Mouse (Mus musculus): Measurements from ENCODE around the gene Strap. TPM values are rescaled to one million over a fixed set of nuclear protein-coding genes. Genes with fewer than 3 reads are reported as not detected.

Gene Strap
- polyA plus RNA-seq, 1 experiment from 2014 or later = 283 TPM

DNA sequence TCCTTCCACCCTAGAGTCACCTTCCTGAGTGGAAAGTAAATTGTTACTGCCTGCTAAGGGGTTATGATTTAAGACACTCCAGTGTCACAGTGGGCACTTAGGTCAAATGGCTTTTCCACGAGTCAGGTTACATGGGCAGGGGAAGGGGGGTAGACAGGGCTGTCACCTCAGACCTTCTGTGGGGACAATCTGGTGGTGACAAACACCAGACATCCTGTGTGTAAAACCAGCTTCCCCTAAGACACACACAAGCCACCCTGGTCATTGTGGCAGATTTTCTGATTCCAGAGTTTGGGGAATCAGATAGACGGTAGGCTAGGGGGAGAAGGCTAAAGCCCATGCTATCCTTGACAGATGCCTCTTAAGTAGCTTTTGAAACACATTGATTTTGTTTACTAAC lies 60.6 kb downstream of the Strap start:
- Histone ChIP-seq H3K4me3 (ENCODE audit: low read depth, low read length) (no peak overlapping the region), H3K36me3 (replicated peaks; ENCODE audit: control insufficient read depth, insufficient read depth, low read depth, low read length) (no peaks in the 10 kb centered on the region; the same call in 1 of the 2 replicates), H3K27ac (replicated peaks; ENCODE audit: low read depth, low read length) (no peak overlapping the region), H3K9me3 (replicated peaks; ENCODE audit: control insufficient read depth, low read length) (no peaks in the 10 kb centered on the region), H3K9ac (replicated peaks; ENCODE audit: low read length) (no peak overlapping the region), H3K4me2 (ENCODE audit: low read depth, low read length) (no peak overlapping the region), H3K4me1 (ENCODE audit: control insufficient read depth, insufficient read depth, low read length) (no peaks in the 10 kb centered on the region), H3K27me3 (ENCODE audit: control insufficient read depth, insufficient read depth, low read length) (no peaks in the 10 kb centered on the region)
- 48% methylated on average over 2 of the region's 2 CpGs for WGBS
- DNase-seq (ENCODE audit: low spot score) (no peak), ATAC-seq (replicated peaks; ENCODE audit: insufficient number of reproducible peaks, low FRiP score, low TSS enrichment, low read depth) (no peak)

DNA sequence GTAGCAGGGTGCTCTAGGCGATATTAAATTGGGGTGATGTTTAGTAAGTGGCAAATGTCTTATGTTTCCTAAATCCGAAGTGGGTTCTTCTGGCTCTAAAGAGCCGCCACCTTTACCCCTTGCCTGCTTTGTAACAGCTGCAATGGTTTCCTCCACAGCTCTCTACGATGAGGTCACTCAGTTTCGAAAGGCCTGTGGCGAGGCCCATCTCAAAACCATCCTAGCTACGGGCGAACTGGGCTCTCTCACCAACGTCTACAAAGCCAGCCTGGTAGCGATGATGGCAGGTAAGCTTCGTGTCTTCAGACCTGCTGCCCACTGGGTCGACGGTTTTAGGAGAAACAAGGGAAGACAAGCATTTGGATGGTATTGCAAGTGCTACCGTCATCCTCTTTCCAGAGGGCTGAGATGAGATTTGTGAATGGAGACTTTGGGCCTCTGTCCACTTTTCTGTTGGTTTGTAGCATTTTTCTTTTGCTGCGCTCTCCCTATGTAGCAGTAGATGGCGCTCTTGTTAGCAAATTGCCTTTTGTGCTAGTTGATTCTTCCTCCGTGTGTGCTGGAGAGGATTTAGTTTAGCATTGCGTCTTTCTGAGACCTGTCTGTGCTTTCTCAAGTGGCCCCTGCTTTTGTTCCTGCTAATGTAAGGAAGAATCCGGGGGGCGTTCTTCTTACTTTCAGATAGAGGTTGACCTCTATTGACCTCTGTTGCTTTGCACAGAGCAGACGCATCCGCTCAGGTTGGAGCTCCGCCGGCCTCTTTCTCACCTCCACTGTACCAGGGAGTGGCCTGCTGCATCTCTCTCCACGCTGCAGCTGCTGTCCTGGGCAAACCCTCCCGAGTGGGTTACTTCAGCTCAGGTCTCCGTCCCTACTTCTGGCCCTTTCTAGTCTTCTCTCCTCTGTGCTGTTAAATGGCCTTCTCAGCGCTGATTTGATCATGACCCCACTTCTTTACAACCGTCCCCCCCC lies 62.0 kb downstream of the Strap start:
- H3K4me3 ChIP-seq (ENCODE audit: low read depth, low read length) = no peak overlapping the region
- DNase-seq (ENCODE audit: low spot score) = peak; percentile 70
- H3K9ac ChIP-seq (replicated peaks; ENCODE audit: low read length) = no peak overlapping the region

DNA sequence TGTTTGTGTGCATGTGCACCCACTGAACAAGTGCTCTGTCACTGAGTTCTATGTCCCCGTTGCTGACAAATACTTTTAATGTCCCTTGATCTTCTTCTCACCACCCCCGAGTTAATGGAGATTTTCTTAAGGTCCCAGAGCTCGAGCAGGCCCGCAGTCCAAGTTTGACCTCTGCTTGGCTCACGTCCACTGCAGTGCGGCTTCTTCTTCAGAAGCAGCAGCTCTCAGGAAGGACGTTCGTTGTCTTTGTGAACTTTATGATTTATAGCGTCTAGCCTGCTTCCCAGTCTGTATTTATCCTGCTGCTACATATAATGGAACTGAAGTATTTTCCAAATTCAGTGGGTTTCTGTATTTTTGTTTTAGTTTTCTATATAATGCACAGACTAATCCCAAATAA lies 64.4 kb downstream of the Strap start:
- Histone ChIP-seq H3K27me3 (ENCODE audit: control insufficient read depth, insufficient read depth, low read length) (no peaks in the 10 kb centered on the region), H3K36me3 (replicated peaks; ENCODE audit: control insufficient read depth, insufficient read depth, low read depth, low read length) (no peaks in the 10 kb centered on the region; the same call in 1 of the 2 replicates), H3K27ac (replicated peaks; ENCODE audit: low read depth, low read length) (no peak overlapping the region), H3K4me1 (ENCODE audit: control insufficient read depth, insufficient read depth, low read length) (no peaks in the 10 kb centered on the region), H3K9ac (replicated peaks; ENCODE audit: low read length) (no peak overlapping the region), H3K4me2 (ENCODE audit: low read depth, low read length) (no peak overlapping the region), H3K9me3 (replicated peaks; ENCODE audit: control insufficient read depth, low read length) (no peaks in the 10 kb centered on the region), H3K4me3 (ENCODE audit: low read depth, low read length) (no peak overlapping the region)
- DNase-seq (ENCODE audit: low spot score) = no peak
- no peak for ATAC-seq (replicated peaks; ENCODE audit: insufficient number of reproducible peaks, low FRiP score, low TSS enrichment, low read depth)
- WGBS = 90% methylated on average over 9 of the region's 9 CpGs

More for the DNA sequence above, 62.0 kb downstream of the Strap start:
- H3K4me1 ChIP-seq (ENCODE audit: control insufficient read depth, insufficient read depth, low read length) = no peaks in the 10 kb centered on the region
- H3K9me3 ChIP-seq (replicated peaks; ENCODE audit: control insufficient read depth, low read length) = no peaks in the 10 kb centered on the region
- no peak; the same call in 1 of the 2 replicates for ATAC-seq (replicated peaks; ENCODE audit: insufficient number of reproducible peaks, low FRiP score, low TSS enrichment, low read depth)
- H3K27ac ChIP-seq (replicated peaks; ENCODE audit: low read depth, low read length) = no peak overlapping the region
- no peaks in the 10 kb centered on the region; the same call in 1 of the 2 replicates for H3K36me3 ChIP-seq (replicated peaks; ENCODE audit: control insufficient read depth, insufficient read depth, low read depth, low read length)
- WGBS = 74% methylated on average over 29 of the region's 29 CpGs
- H3K4me2 ChIP-seq (ENCODE audit: low read depth, low read length) = no peak overlapping the region
- H3K27me3 ChIP-seq (ENCODE audit: control insufficient read depth, insufficient read depth, low read length) = no peaks in the 10 kb centered on the region

Other genes with a start within 250 kb of the Strap start
- gene Eps8, start 80.2 kb upstream of the Strap start, polyA plus RNA-seq (2014; fragmentation: Nextera tagmentation; extraction: Ambion mirVana) = 10.0 and 13.7 TPM in 2 replicates
- 64.7 and 74.5 TPM in 2 replicates for gene Dera, start 19.5 kb downstream of the Strap start, polyA plus RNA-seq (2014; fragmentation: Nextera tagmentation; extraction: Ambion mirVana)

Data from embryonic facial prominence, embryonic 11.5 days (tissue).